Mouse (Mus musculus) midbrain, embryonic 15.5 days (tissue): ENCODE measurements around the gene Olig2. TPM values are rescaled to one million over a fixed set of nuclear protein-coding genes. Genes with fewer than 3 reads are reported as not detected.
"Not testable (repeated sequence)": the region's sequence is repeated elsewhere in the genome, so short reads cannot be mapped to it uniquely, and the experiment has no call there.

ENCODE experiments used
- ATAC-seq: fragments of 200-750 bp; cut with Nextera tagmentation; replicated peaks from 2 replicates; pipeline ENCODE4 v1.8.0; 2017; ENCODE audit warnings: moderate TSS enrichment
- H3K27ac ChIP-seq: fragments of 300-500 bp; sonication (generic); 2 replicates; pipeline ENCODE4 v1.5.1; 2015; ENCODE audit warnings: mild to moderate bottlenecking, inconsistent platforms
- H3K27me3 ChIP-seq: fragments of 300-500 bp; sonication (generic); replicated peaks from 2 replicates; pipeline ENCODE4 v1.6.1; 2015; ENCODE audit warnings: inconsistent platforms
- H3K36me3 ChIP-seq: fragments of 300-500 bp; sonication (generic); replicated peaks from 2 replicates; pipeline ENCODE4 v1.6.1; 2015; ENCODE audit warnings: inconsistent platforms
- H3K4me1 ChIP-seq: fragments of 300-500 bp; sonication (generic); 2 replicates; pipeline ENCODE4 v1.6.1; 2015; ENCODE audit warnings: inconsistent platforms
- H3K4me2 ChIP-seq: fragments of 300-500 bp; sonication (generic); 2 replicates; pipeline ENCODE4 v1.6.1; 2015; ENCODE audit warnings: inconsistent platforms, mild to moderate bottlenecking, moderate library complexity
- H3K4me3 ChIP-seq: fragments of 300-500 bp; sonication (generic); 2 replicates; pipeline ENCODE4 v1.5.1; 2015; ENCODE audit warnings: mild to moderate bottlenecking, inconsistent platforms
- H3K9ac ChIP-seq: fragments of 300-500 bp; sonication (generic); 2 replicates; pipeline ENCODE4 v1.6.1; 2015; ENCODE audit warnings: mild to moderate bottlenecking, inconsistent platforms
- H3K9me3 ChIP-seq: fragments of 300-500 bp; sonication (generic); 2 replicates; pipeline ENCODE4 v1.6.1; 2016; ENCODE audit warnings: inconsistent platforms
- WGBS: fragments of 180-500 bp; shearing (Covaris S2); methylation state at CpG from one replicate; pipeline ENCODE4 v1.1.7; 2015; ENCODE audit warnings: mixed read lengths; 5-methylcytosine and 5-hydroxymethylcytosine counted together
- polyA plus RNA-seq: library from polyadenylated mRNA; unstranded; fragments of >200 nt; fragmentation: Nextera tagmentation; extraction: Ambion mirVana; gene quantifications from 2 replicates; pipeline ENCODE4 v1.2.1, GENCODE M21; 2015

Gene Olig2
- polyA plus RNA-seq, 1 experiment from 2014 or later: 10.4 TPM

GRCm38 (mm10) chr16:91228238-91229071 lies 3.2 kb downstream of the Olig2 start:
- H3K4me3 ChIP-seq: no peak overlapping the region
- no peaks in the 10 kb centered on the region for H3K9me3 ChIP-seq
- peaks cover 84% of the 10 kb centered on the region for H3K27me3 ChIP-seq
- WGBS: 3% methylated on average over 30 of the region's 30 CpGs
- no peaks in the 10 kb centered on the region for H3K36me3 ChIP-seq
- H3K4me2 ChIP-seq: no peak overlapping the region
- H3K4me1 ChIP-seq: peaks cover 34% of the 10 kb centered on the region
- H3K27ac ChIP-seq: no peak overlapping the region
- no peak overlapping the region for H3K9ac ChIP-seq
- ATAC-seq: no peak

DNA sequence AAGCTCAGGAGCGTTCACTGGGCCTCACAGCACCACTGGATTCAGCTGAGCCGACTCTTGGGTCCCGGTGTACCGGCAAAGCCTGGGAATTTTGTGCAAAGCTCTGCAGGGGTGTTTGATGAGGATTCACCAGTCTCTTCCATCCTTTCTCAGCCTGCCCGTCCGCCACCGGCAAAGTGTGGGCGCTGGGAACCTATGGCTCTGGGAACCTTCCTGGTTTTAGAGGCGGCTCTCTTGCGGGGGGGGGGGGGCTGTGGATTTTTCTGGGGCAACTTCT lies 3.8 kb downstream of the Olig2 start:
- H3K4me3 ChIP-seq: no peak overlapping the region
- 6% methylated on average over 10 of the region's 10 CpGs for WGBS

DNA sequence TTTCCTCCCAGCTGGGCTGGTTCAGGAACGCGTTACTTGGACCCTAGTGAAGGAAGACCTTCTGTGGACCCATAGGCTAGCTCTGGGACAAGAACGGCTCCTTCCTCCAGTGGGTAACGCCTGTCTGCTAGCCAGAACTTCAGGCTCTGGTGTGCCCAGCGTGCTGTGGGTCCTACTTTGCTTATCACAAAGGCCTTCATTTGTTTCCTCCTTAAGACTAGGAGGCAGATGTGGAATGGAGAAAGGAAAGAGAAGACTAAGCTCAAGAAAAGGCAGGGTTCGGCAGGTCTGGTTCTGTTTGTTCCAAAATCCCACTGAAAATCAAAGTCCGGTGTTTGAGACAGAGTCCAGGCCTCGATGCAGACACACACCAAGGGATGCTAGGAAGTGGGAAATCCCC lies 4.4 kb downstream of the Olig2 start:
- Histone ChIP-seq H3K4me1 (peaks cover 28% of the 10 kb centered on the region), H3K9ac (no peak overlapping the region), H3K4me2 (no peak overlapping the region; the same call in 1 of the 2 replicates), H3K4me3 (no peak overlapping the region), H3K27ac (no peak overlapping the region), H3K36me3 (no peaks in the 10 kb centered on the region), H3K27me3 (peaks cover 87% of the 10 kb centered on the region), H3K9me3 (no peaks in the 10 kb centered on the region)
- ATAC-seq: no peak
- WGBS: 18% methylated on average over 8 of the region's 8 CpGs

More for the DNA sequence above, 3.8 kb downstream of the Olig2 start:
- Histone ChIP-seq H3K4me2 (no peak overlapping the region), H3K36me3 (no peaks in the 10 kb centered on the region), H3K27ac (no peak overlapping the region), H3K9ac (no peak overlapping the region), H3K27me3 (peaks cover 86% of the 10 kb centered on the region), H3K9me3 (no peaks in the 10 kb centered on the region), H3K4me1 (peaks cover 29% of the 10 kb centered on the region)
- ATAC-seq: no peak

DNA sequence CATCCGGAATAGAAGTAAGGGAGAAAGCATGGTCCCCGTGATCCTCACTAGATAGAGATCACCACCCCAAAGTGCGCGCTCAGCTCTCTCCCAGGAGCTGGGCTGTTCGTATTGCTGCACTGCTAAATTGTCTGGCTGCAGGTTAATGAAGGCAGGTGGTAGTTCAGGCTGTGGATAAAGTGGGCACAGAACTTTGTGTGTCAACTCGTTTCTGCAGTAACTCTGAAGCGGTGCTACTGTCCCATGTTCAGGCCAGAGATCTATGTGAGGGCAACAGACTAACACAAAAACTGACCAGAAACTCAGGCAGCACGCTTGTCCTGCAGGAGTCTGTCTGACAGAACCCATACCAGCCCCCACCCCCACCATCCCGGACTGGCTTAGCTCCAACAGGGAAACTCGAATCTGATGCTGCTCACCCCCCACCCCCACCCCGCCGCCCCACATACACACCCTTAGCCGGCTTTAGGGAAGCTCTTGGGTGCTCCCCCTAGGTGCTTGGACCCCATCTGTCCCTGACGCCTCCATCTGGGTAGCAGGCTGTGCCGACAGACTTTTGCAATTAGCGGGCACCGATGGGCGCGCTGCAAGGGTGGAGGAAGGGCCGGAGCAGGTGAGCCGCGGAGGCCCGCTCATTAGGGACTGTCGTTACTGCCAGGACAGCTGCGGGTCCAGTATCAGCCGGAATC lies 6.7 kb downstream of the Olig2 start:
- Histone ChIP-seq H3K9me3 (no peaks in the 10 kb centered on the region), H3K27me3 (peaks cover 89% of the 10 kb centered on the region), H3K4me1 (peaks cover 9% of the 10 kb centered on the region), H3K4me3 (no peak overlapping the region), H3K9ac (no peak overlapping the region), H3K27ac (no peak overlapping the region), H3K4me2 (peak overlapping the region; percentile 12), H3K36me3 (no peaks in the 10 kb centered on the region)
- 3% methylated on average over 26 of the region's 26 CpGs for WGBS
- peak; percentile 51; the same call in 1 of the 2 replicates for ATAC-seq

DNA sequence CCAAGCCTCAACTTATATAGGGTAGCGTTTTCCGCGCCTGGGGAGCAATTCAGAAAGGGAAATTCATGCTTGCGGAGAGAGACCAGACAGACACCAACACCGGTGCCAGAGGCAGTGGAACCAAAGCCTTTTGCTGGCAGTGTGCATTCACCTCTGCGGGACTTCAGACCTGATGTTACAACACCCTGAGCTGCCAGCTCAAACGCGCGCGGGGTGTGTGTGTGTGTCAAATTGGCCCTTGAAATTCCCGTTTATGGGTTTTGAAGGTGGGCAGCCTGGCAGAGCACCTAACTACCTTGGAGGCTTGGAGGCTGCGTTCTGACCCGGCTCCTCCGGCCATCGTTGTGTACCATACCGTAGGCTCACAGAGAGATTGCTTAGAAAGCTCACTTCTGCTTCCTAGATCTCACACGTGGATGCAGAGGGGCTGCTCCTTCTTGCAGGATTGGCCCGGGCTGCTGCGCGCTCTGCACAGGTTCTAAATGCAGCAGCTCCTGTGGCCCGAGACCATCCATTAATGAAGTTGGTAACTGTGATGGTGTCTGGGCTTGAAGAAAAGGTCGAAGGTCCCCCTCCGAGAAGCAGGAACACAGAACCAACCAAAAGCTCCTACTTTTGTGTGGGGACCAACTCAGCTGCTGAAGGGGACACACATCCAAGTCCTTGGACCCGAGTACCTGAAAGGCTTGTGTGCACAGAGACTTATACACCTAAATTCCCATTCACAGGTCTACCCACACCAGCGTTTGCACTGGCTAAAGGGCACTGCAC lies 7.4 kb downstream of the Olig2 start:
- Histone ChIP-seq H3K4me3 (no peak overlapping the region), H3K27me3 (peaks cover 90% of the 10 kb centered on the region), H3K4me2 (peak overlapping the region; percentile 12), H3K9me3 (no peaks in the 10 kb centered on the region), H3K27ac (no peak overlapping the region), H3K9ac (no peak overlapping the region), H3K36me3 (no peaks in the 10 kb centered on the region), H3K4me1 (peaks cover 6% of the 10 kb centered on the region)
- 4% methylated on average over 25 of the region's 25 CpGs for WGBS
- no peak for ATAC-seq

DNA sequence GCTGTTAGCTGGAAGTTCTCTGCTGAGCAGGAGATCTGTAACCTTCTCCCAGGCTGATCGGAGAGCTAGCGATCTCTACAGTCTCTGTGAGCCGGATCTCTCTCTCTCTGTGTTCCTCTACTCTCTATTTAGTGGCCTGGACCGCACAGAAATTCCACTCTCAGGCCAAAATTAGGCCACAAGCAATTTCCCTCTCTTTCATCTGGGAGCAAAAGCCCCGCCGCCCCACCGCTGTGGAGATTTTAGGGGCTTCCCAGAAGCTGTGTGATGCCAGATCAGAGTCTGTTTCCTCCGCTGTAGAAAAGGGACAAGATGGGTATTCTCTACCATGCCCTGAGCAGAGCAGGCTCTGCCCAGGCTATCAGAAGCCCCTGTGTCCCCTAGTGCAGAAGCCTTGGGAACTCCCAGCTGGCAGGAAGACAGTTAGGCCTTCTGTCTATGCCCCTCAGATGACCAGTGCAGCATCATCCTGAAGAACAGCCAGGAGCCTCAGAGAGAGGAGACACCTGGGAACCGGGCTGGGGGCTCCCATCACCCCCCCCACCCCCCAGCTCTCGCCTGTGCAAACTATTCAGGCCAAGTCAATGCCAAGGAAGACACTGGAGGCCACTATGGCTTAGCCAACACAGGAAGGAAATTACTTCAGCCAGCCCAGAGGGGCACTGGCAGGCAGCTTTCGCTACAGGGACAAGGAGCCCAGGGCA lies 8.1 kb downstream of the Olig2 start:
- ATAC-seq: no peak
- H3K36me3 ChIP-seq: no peaks in the 10 kb centered on the region
- no peak overlapping the region for H3K9ac ChIP-seq
- H3K27me3 ChIP-seq: peaks cover 92% of the 10 kb centered on the region
- no peak overlapping the region for H3K4me2 ChIP-seq
- H3K9me3 ChIP-seq: no peaks in the 10 kb centered on the region
- no peak overlapping the region for H3K4me3 ChIP-seq
- 10% methylated on average over 11 of the region's 11 CpGs for WGBS
- no peak overlapping the region for H3K27ac ChIP-seq
- H3K4me1 ChIP-seq: peaks cover 6% of the 10 kb centered on the region

DNA sequence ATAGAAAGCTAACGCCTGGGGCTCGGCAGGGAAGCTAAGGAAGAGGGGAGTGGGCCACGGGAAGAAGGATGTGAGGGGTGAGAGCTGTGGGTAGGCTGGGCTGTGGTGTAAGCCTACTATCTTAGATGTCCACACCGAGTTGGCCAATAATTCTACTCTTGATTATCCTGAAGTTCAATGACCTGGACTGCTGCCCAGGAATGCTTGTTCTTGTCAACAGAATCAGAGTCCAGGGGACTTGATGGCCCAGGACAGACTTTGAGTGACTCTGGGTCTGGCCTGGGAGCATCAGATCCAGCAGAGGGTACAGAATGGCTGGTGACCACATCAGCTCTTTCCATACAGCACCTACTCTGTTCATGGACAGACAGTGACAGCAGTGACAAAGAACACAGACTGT lies 13.8 kb downstream of the Olig2 start:
- Histone ChIP-seq H3K36me3 (no peaks in the 10 kb centered on the region), H3K9ac (no peak overlapping the region), H3K4me1 (no peaks in the 10 kb centered on the region), H3K9me3 (no peaks in the 10 kb centered on the region), H3K27me3 (peaks cover 58% of the 10 kb centered on the region), H3K27ac (no peak overlapping the region), H3K4me2 (no peak overlapping the region), H3K4me3 (no peak overlapping the region)
- no peak for ATAC-seq
- WGBS: 62% methylated on average over 4 of the region's 4 CpGs

GRCm38 (mm10) chr16:91246292-91246691 lies 21.0 kb downstream of the Olig2 start:
- Histone ChIP-seq H3K9ac (no peak overlapping the region), H3K4me2 (no peak overlapping the region), H3K27me3 (peaks cover 21% of the 10 kb centered on the region), H3K4me3 (no peak overlapping the region), H3K9me3 (no peaks in the 10 kb centered on the region), H3K27ac (no peak overlapping the region), H3K36me3 (no peaks in the 10 kb centered on the region), H3K4me1 (peaks cover 2% of the 10 kb centered on the region; the same call in 1 of the 2 replicates)
- WGBS: 19% methylated on average over 9 of the region's 9 CpGs
- ATAC-seq: peak; percentile 50; the same call in 1 of the 2 replicates

DNA sequence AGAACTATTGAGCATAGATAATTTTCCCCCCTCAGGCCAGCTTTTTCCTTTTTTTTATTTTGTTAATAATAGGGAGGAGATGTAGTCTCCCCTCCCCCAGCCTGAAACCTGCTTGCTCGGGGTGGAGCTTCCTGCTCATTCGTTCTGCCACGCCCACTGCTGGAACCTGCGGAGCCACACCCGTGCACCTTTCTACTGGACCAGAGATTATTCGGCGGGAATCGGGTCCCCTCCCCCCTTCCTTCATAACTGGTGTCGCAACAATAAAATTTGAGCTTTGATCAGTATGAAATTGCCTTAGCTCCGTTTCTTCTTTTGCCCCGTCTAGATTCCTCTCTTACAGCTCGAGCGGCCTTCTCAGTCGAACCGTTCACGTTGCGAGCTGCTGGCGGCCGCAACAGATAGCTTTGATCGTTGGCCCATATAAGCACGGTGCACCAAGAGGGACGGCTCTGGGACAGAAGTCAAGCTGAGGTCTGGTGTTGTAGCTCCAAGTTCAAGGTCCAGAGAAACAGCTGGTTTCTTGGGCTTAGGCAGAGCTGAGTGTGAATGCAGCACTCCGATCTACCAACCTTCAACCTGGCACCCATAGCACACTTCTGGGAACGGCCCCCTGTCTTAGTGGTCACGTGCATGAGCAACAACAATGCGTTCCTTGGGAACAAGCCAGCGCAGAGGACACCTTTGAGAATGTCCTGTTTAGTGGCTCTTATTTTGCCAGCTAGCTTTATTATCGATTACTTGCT lies 30.3 kb downstream of the Olig2 start:
- peaks cover 34% of the 10 kb centered on the region for H3K27me3 ChIP-seq
- not testable (repeated sequence) for H3K36me3 ChIP-seq, H3K9ac ChIP-seq, H3K4me1 ChIP-seq, H3K9me3 ChIP-seq, ATAC-seq, H3K4me3 ChIP-seq, H3K27ac ChIP-seq, H3K4me2 ChIP-seq
- WGBS: 20% methylated on average over 23 of the region's 28 CpGs

- no peaks in the 10 kb centered on the region for H3K9me3 ChIP-seq
- H3K27me3 ChIP-seq: peaks cover 34% of the 10 kb centered on the region
Observed at GRCm38 (mm10) chr16:91258956-91259355, 33.7 kb downstream of the Olig2 start.

GRCm38 (mm10) chr16:91260861-91261260 lies 35.6 kb downstream of the Olig2 start:
- no peaks in the 10 kb centered on the region for H3K4me1 ChIP-seq
- H3K27me3 ChIP-seq: peaks cover 39% of the 10 kb centered on the region
- no peak overlapping the region for H3K4me3 ChIP-seq
- WGBS: 96% methylated on average over 3 of the region's 3 CpGs
- no peak overlapping the region for H3K9ac ChIP-seq
- H3K27ac ChIP-seq: no peak overlapping the region
- H3K9me3 ChIP-seq: no peaks in the 10 kb centered on the region
- ATAC-seq: no peak
- H3K36me3 ChIP-seq: no peaks in the 10 kb centered on the region
- H3K4me2 ChIP-seq: no peak overlapping the region

More at GRCm38 (mm10) chr16:91258956-91259355, 33.7 kb downstream of the Olig2 start:
- Histone ChIP-seq H3K9ac (no peak overlapping the region), H3K27ac (no peak overlapping the region), H3K4me2 (no peak overlapping the region), H3K4me1 (no peaks in the 10 kb centered on the region), H3K36me3 (no peaks in the 10 kb centered on the region), H3K4me3 (no peak overlapping the region)
- 79% methylated on average over 3 of the region's 3 CpGs for WGBS
- ATAC-seq: no peak
